Comparison of ENCODE assay signal across 8 mouse cellular contexts in genomic region chr6:35251807-35252476, GRCm38 (mm10). TPM values are rescaled to one million over a fixed set of nuclear protein-coding genes. Genes with fewer than 3 reads are reported as not detected.
A peak's percentile ranks its signal among the peaks of the same experiment; 100 is the strongest.
DNase-seq lines count a peak whose midpoint lies in the region; ATAC-seq and TF ChIP-seq lines count a peak whose summit lies in the region.

No protein-coding gene starts in this region.

- peak overlapping the region; percentile 84; the same call in 1 of the 2 replicates for H3K9ac ChIP-seq in kidney, postnatal 0 days (ENCODE audit: low read depth, low read length)
- peak overlapping the region; percentile 84; the same call in 1 of the 2 replicates for H3K9ac ChIP-seq in embryonic facial prominence, embryonic 11.5 days (replicated peaks; ENCODE audit: low read length)
- H3K9ac ChIP-seq in hindbrain, embryonic 15.5 days = peak overlapping the region; percentile 72
- peak overlapping the region; percentile 3; the same call in 1 of the 2 replicates for H3K9ac ChIP-seq in midbrain, postnatal 0 days (replicated peaks; ENCODE audit: low read length, poor library complexity, severe bottlenecking)

- no peaks in the 10 kb centered on the region for H3K27me3 ChIP-seq in kidney, postnatal 0 days (ENCODE audit: insufficient read depth, low read length)
- H3K27me3 ChIP-seq in embryonic facial prominence, embryonic 11.5 days (ENCODE audit: control insufficient read depth, insufficient read depth, low read length) = no peaks in the 10 kb centered on the region
- no peaks in the 10 kb centered on the region for H3K27me3 ChIP-seq in hindbrain, embryonic 15.5 days
- no peaks in the 10 kb centered on the region for H3K27me3 ChIP-seq in midbrain, postnatal 0 days (ENCODE audit: insufficient read depth, low read length)

- H3K4me2 ChIP-seq in kidney, postnatal 0 days (ENCODE audit: low read length) = peak overlapping the region; percentile 66
- H3K4me2 ChIP-seq in embryonic facial prominence, embryonic 11.5 days (ENCODE audit: low read depth, low read length) = peak overlapping the region; percentile 53
- H3K4me2 ChIP-seq in hindbrain, embryonic 15.5 days = peak overlapping the region; percentile 71
- peak overlapping the region; percentile 69 for H3K4me2 ChIP-seq in midbrain, postnatal 0 days (ENCODE audit: low read depth, low read length, poor library complexity, severe bottlenecking)

- 58% methylated on average over 17 of the region's 17 CpGs for WGBS in kidney, postnatal 0 days
- WGBS in embryonic facial prominence, embryonic 11.5 days = 57% methylated on average over 17 of the region's 17 CpGs
- WGBS in hindbrain, embryonic 15.5 days = 65% methylated on average over 17 of the region's 17 CpGs
- WGBS in midbrain, postnatal 0 days = 63% methylated on average over 17 of the region's 17 CpGs

- peak; percentile 23; the same call in 1 of the 2 replicates for ATAC-seq in kidney, postnatal 0 days (replicated peaks; ENCODE audit: low FRiP score, low read depth)
- no peak; the same call in 1 of the 2 replicates for ATAC-seq in embryonic facial prominence, embryonic 11.5 days (replicated peaks; ENCODE audit: insufficient number of reproducible peaks, low FRiP score, low TSS enrichment, low read depth)
- no peak; the same call in none of the 2 replicates for ATAC-seq in hindbrain, embryonic 15.5 days (ENCODE audit: low FRiP score, low read depth)
- ATAC-seq in midbrain, postnatal 0 days (ENCODE audit: low FRiP score) = peak; percentile 50; the same call in 1 of the 2 replicates

- no peak for DNase-seq in kidney, postnatal 0 days (ENCODE audit: low spot score)
- no peak for DNase-seq in kidney, postnatal 36 days
- DNase-seq in embryonic facial prominence, embryonic 11.5 days (ENCODE audit: low spot score) = peak; percentile 10
- DNase-seq in midbrain, postnatal 0 days (ENCODE audit: low spot score) = no peak
- DNase-seq in B cell, adult 2 months = no peak
- DNase-seq in natural killer cell, adult 2 months (ENCODE audit: low spot score in 2 of 2) = no peak
- DNase-seq in embryo, embryonic 9.5 days (ENCODE audit: extremely low spot score) = no peak

- no peaks in the 10 kb centered on the region for H3K9me3 ChIP-seq in kidney, postnatal 0 days (replicated peaks; ENCODE audit: low read length)
- H3K9me3 ChIP-seq in embryonic facial prominence, embryonic 11.5 days (replicated peaks; ENCODE audit: control insufficient read depth, low read length) = no peaks in the 10 kb centered on the region
- H3K9me3 ChIP-seq in hindbrain, embryonic 15.5 days = no peaks in the 10 kb centered on the region
- H3K9me3 ChIP-seq in midbrain, postnatal 0 days (ENCODE audit: low read length) = no peaks in the 10 kb centered on the region

- H3K4me1 ChIP-seq in kidney, postnatal 0 days (replicated peaks; ENCODE audit: insufficient read depth, low read length) = peaks cover 22% of the 10 kb centered on the region
- H3K4me1 ChIP-seq in embryonic facial prominence, embryonic 11.5 days (ENCODE audit: control insufficient read depth, insufficient read depth, low read length) = peaks cover 3% of the 10 kb centered on the region; the same call in 1 of the 2 replicates
- H3K4me1 ChIP-seq in hindbrain, embryonic 15.5 days (replicated peaks) = peaks cover 31% of the 10 kb centered on the region
- no peaks in the 10 kb centered on the region for H3K4me1 ChIP-seq in midbrain, postnatal 0 days (ENCODE audit: insufficient read depth, low read length)

- peak overlapping the region; percentile 79; the same call in 1 of the 2 replicates for H3K4me3 ChIP-seq in kidney, postnatal 0 days (replicated peaks; ENCODE audit: low read depth, low read length)
- peak overlapping the region; percentile 76; the same call in 1 of the 2 replicates for H3K4me3 ChIP-seq in embryonic facial prominence, embryonic 11.5 days (ENCODE audit: low read depth, low read length)
- peak overlapping the region; percentile 76 for H3K4me3 ChIP-seq in hindbrain, embryonic 15.5 days
- H3K4me3 ChIP-seq in midbrain, postnatal 0 days (ENCODE audit: low read depth, low read length) = peak overlapping the region; percentile 78

- no peaks in the 10 kb centered on the region for H3K36me3 ChIP-seq in kidney, postnatal 0 days (ENCODE audit: insufficient read depth, low read length)
- no peaks in the 10 kb centered on the region for H3K36me3 ChIP-seq in embryonic facial prominence, embryonic 11.5 days (replicated peaks; ENCODE audit: control insufficient read depth, insufficient read depth, low read depth, low read length)
- 0 out of 2 replicates have a peak, but pooled peaks cover 2% of the 10 kb centered on the region for H3K36me3 ChIP-seq in hindbrain, embryonic 15.5 days
- H3K36me3 ChIP-seq in midbrain, postnatal 0 days (ENCODE audit: insufficient read depth, low read length) = 0 out of 2 replicates have a peak, but pooled peaks cover 3% of the 10 kb centered on the region

- H3K27ac ChIP-seq in kidney, postnatal 0 days = no peak overlapping the region
- 0 out of 2 replicates have a peak overlapping the region, but pooled peaks have one; percentile 22 for H3K27ac ChIP-seq in embryonic facial prominence, embryonic 11.5 days (replicated peaks; ENCODE audit: low read depth, low read length)
- no peak overlapping the region; the same call in 1 of the 2 replicates for H3K27ac ChIP-seq in hindbrain, embryonic 15.5 days (replicated peaks)
- no peak overlapping the region for H3K27ac ChIP-seq in midbrain, postnatal 0 days (ENCODE audit: low read depth, low read length)

- no peak for TF ChIP-seq CTCF in kidney, postnatal 0 days (IDR thresholded peaks at IDR 0.05; ENCODE audit: low read depth)
- TF ChIP-seq CTCF in midbrain, postnatal 0 days (IDR thresholded peaks at IDR 0.05) = no peak

RNA-seq across cellular contexts. Expression of gene Slc13a4, which starts 56.0 kb away (rescaled TPM):
- polyA plus RNA-seq in kidney, postnatal 0 days (2015; fragmentation: Nextera tagmentation; extraction: Ambion mirVana) = 0.19 and 0.30 TPM in 2 replicates
- polyA plus RNA-seq in embryonic facial prominence, embryonic 11.5 days (2014; fragmentation: Nextera tagmentation; extraction: Ambion mirVana) = 0.25 and 0.36 TPM in 2 replicates
- polyA plus RNA-seq in hindbrain, embryonic 15.5 days (2015; fragmentation: Nextera tagmentation; extraction: Ambion mirVana) = 7.5 and 10.4 TPM in 2 replicates
- total RNA-seq in midbrain, postnatal 0 days (2014; rRNA removed) = 17.2 and 19.6 TPM in 2 replicates
- 13.6 and 14.3 TPM in 2 replicates for polyA plus RNA-seq in midbrain, postnatal 0 days (2015; fragmentation: Nextera tagmentation; extraction: Ambion mirVana)

Comparison
In these comparisons a context has a peak if more than half of its experiments do, and no peak if none do; other contexts are left out.
1. ATAC-seq: peak in kidney, postnatal 0 days (single experiment) and midbrain, postnatal 0 days (single experiment); none in embryonic facial prominence, embryonic 11.5 days (single experiment) and hindbrain, embryonic 15.5 days (single experiment).
2. H3K9ac ChIP-seq: peak in every context shown above with its lines; median percentile 84 in kidney, postnatal 0 days; 84 in embryonic facial prominence, embryonic 11.5 days; 72 in hindbrain, embryonic 15.5 days; 3 in midbrain, postnatal 0 days.
3. Peak in every context shown above with its lines, with median percentiles within 50 percentile points of each other: H3K4me2 ChIP-seq and H3K4me3 ChIP-seq.